Mouse (Mus musculus): Measurements from ENCODE around the gene Stip1.
"Not testable (repeated sequence)": the region's sequence is repeated elsewhere in the genome, so short reads cannot be mapped to it uniquely, and the experiment has no call there.

The Stip1 gene

DNA sequence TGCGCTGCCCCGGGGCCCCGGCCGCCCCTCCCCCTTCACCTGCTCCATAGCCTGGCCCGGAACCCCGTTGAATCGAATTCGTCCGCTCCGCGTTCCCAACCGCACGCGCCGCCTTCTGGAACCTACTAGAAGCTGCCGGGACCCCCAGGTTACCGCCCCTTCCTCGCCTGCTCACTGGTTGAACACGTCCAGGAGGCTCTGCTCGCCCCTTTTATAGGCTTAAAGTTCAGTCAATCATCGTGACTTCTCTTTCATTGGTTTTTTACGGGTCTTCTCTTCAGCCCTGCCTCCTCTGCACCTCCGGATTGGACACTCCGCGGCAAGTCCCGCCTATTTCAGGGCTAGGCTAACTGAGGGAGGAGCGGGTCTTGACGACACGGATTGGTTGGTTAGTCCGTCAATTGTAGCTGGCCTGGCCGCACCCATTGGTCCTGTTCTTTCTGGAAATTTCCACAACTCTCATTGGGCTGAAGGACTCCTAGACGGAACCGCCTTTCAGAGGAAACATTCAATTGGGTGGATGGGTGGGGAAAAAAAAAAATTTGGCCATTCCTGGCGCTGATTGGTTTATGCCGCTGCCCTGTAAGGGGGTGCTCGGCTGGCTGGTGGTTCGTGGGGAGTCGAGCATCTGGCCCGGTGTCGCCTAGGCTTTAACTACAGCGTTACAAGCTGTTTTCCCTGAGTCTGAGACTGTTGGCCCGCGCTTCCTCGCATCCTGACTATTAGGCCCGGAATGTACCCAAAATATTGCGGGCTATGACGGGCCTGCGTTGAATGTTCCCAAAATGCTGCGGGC, at the start of gene Stip1:
Stip1 (minus strand) TSS at position 127 of the 796 bp plus-strand sequence.
- DNase-seq (ENCODE audit: extremely low spot score, low spot score) = peak; percentile 97

DNA sequence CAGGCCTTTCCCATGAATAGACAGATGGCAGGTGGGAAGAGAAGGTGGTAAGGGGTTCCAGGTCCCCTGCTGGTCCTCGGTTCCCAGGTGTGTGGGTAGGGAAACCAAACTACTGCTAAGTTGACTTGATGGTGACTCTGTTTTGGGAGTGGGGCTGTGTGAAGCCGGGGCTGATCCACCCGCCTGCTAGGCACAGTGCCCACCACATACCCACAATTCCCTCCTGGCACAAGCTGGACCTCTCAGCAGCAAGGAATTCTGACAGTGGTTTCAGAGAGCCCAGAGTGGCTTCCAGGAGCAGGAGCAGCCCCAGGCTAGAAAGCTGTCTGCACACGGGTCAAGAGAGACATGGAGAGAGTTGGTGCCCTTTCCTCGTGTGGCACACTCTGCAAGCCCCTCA, 49.3 kb upstream of the Stip1 start:
- no peak for DNase-seq (ENCODE audit: extremely low spot score, low spot score)

DNA sequence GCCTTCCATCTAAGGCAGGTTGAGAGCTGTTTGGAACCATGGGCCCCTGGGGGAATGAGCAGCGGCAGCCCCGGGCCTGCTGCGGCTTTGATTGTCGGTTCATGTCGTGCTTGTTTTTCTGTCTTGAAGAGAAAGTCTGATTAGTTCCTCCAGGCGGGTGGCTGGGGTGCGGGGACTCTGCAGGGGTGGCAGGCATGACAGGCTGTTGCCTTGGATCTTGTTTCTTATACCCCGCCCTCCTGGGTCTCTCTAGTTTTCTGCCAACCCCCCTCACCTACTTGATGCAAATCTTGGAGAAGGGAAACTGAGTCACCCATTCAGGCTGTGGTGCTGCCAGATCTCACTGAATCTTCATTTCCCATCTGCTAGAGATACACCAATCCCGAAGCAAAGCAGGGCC, 48.8 kb upstream of the Stip1 start:
- DNase-seq (ENCODE audit: extremely low spot score, low spot score) = no peak

DNA sequence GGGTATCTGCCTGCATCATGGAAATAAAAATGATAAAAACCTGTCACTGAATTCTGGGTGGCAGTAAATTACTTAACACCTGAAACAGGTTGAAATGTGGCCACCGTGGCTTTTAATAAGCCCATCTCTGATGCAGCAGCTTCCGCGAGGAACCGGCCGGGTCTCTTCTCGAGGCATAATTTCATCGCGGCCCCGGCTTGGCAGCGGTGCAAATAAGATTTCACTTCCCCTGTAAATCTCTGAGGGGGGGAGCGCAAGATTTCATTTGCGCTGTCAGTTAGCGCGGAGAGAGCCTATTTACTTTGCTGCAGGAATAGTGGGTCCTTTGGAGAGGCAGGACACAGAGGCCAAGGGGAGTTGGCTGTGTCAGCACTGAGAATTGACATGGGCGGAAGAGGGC, 45.0 kb upstream of the Stip1 start:
- DNase-seq (ENCODE audit: extremely low spot score, low spot score) = no peak

DNA sequence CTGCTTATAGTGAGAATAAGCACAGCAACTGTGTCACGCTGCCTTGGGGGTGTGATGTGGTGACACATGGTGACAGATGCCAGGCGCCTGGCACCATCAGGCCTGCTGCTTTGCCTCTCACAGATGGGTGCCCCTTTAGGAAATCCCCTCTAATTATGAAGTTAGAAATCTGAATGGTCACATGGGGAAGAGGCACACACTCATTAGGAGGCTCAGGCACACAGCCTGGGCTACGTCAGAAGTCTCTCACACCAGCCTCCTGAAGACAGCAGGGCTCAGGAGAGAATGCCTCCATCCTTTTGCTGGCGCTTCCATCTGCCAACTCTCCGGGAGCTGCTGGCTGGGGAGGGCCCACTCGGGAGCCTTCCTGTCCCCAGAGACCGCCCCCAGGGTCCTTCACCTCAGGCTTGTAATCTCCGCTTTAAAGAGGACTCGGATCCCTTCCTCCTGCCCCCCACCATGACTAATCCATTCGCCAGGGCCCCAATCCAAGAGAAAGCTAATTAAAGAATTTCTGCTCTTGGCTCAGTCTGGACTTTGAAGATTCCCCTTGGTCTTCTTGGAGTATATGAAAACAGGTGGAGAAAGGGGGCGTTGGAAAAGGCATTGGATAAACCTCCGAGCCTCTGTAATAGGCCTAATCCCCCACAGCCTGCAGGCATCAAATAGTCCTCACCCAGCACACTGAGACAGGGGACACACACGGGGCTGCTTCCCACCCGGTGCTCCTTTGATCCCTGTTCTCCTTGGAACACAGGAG, 43.4 kb upstream of the Stip1 start:
- DNase-seq (ENCODE audit: extremely low spot score, low spot score) = no peak

DNA sequence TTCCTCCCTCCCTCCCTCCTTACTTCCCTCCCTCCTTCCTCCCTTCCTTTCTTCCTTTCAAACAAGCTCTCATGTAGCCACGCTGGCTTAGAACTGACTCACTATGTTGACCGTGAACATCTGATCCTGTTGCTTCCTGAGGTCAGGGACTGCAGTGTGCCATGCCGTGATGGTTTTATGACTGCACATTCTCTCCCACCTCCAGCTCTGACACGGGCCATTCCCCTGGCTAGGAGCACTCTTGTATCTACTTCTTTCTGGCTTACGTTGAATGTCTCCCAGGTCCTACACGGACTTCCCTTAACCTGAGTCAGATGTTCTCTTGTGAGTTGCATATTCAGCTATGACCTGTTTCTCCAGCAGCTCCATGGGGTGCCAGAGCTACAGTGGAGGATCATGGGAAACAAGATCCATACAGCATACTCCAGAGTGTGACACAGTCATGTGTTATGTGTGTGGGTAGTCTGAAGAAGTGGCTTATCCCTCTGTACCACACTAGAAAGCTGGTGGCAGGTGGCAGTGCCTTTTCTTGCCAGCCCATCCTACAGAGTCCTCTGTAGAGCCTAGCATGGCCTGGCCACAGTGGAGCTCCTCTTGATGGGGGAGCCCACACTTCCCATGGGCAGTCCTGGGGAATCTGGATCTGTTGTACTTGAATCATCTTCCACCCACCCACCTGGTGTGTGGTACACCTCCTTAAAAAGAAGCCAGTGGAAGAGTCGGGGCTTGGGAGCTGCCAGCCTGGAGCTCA, 41.9 kb upstream of the Stip1 start:
- DNase-seq (ENCODE audit: extremely low spot score, low spot score) = no peak

DNA sequence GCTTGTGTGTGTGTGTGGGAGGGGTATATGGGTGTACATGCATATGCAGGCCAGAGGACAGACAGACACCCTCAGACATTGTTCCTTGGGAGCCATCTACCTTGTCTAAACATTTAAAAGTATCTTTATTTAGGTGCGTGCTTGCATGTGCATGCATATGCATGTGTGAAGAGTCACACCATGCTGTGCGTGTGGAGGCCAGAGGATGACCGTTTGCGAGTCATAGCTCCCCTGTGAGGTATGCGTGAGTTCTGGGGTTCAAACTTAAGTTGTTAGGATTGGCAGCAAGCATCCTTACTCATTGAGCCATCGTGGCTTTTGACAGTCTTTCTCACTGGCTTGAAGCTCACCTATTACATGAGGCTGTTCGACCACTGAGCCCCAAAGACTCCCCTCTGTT, 38.5 kb upstream of the Stip1 start:
- DNase-seq (ENCODE audit: extremely low spot score, low spot score) = no peak

DNA sequence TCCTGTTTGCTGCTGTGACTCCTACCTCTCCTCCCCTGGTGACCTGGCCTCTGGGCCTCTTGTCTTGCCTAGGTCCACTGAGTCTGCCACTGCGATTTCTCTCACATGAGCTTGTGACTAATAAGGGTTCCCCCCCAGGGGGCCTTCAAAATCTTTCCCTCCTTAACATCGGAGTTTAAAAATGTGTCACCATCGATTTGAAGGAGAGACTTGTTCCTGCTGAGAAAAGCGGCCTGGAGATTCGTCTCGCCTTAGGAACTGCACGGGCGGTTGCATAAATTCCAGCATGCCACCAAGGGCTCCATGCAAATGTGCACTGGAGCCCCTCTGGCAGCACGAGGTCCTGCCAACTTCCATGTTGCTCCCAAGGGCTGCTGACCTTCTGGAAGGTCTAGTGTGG, 37.9 kb upstream of the Stip1 start:
- no peak for DNase-seq (ENCODE audit: extremely low spot score, low spot score)

DNA sequence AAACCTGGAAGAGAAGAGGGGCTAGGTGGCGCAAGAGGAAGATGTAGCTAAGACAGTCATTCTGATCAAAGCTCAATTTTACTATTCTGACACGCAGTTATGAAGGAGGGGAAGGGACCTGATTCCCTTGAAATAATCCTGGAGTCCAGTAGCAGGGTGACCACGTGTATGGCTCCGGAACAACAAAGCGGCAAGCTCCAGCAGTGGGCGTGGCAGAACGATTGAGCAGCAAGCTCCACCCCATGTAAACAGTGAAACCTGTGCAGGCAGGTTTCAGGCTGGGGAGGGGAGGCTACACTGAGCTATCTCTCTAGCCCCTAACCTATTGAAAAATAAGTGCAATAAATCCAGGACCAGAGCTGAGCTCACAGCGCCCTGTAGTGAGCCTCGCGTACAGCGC, 35.6 kb upstream of the Stip1 start:
- DNase-seq (ENCODE audit: extremely low spot score, low spot score) = not testable (repeated sequence)

DNA sequence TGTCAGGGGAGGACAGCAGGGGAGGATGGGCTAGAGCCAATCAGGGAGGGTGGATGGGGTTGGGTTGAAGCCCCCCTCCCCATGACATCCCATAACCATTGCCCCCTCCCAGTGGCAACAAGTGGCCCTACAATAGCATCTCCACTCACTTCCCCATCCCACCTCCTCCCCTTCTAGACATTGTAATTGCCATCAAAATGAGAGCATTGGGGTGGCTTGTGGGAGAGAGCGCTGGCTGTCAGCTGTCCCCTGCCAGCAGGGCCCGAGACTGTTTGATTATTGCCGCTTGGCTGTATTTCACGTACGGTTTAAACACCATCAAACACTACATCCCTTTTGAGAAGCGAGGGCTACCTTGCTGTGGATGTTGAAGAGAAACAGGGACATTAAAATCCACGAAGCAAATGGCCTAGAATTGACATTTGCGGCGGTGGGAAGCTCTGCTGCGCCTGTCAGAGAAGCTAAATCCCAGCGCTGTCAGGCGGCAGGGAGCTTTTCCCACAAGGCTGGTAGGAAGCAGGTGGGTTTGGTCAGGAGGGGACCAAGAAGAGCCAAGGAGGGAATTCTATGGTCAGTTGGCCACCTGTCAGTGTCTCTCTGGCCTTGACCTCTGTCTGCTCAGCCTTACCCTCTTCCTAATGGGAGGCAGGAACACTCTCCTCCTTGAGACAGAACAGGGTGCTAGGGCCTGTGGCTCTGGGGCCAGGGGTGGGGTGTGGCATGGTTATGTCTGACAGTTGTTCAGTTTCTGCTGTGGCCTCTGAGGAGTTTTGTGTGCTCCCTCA, 34.4 kb upstream of the Stip1 start:
- peak; percentile 19 for DNase-seq (ENCODE audit: extremely low spot score, low spot score)

DNA sequence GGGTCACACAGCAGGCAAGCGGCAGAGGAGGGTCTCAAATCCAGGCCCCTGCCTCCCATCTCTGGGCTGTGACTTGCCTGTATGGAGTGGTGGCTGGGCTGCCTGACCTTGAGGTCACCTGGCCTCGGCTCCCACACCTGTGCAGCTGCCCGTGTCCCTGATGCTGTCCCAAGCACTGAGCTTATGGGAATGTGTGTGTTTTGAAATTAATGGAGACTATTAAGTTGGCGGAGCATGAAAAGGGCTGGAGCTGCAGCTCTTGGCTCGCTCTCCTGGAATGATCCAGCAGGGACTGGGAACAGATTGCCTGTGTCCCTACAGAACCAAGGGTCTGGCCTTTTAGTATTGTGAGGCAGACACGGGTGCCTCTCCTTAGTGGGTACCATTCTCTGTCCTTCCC, 32.5 kb upstream of the Stip1 start:
- no peak for DNase-seq (ENCODE audit: extremely low spot score, low spot score)

DNA sequence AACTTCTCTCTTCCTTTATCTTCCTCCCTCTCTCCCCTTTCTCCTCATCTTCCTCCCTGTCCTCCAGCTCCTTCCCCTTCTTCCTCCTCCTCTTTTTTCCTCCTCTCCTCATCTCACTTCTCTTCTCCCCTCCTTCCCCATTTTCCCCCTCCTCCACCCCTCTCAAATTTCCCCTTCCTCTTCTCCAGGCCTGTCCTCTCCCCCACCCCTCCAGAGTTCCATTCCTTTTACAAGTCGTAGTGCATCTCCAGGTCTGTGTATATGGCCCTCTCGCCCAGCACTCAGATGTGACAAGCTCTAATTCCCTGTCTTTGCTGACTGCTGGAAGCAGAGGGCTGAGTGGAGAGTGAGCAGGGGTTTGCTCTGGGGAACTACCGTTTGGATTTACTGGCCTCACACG, 31.0 kb upstream of the Stip1 start:
- peak; percentile 52 for DNase-seq (ENCODE audit: extremely low spot score, low spot score)

DNA sequence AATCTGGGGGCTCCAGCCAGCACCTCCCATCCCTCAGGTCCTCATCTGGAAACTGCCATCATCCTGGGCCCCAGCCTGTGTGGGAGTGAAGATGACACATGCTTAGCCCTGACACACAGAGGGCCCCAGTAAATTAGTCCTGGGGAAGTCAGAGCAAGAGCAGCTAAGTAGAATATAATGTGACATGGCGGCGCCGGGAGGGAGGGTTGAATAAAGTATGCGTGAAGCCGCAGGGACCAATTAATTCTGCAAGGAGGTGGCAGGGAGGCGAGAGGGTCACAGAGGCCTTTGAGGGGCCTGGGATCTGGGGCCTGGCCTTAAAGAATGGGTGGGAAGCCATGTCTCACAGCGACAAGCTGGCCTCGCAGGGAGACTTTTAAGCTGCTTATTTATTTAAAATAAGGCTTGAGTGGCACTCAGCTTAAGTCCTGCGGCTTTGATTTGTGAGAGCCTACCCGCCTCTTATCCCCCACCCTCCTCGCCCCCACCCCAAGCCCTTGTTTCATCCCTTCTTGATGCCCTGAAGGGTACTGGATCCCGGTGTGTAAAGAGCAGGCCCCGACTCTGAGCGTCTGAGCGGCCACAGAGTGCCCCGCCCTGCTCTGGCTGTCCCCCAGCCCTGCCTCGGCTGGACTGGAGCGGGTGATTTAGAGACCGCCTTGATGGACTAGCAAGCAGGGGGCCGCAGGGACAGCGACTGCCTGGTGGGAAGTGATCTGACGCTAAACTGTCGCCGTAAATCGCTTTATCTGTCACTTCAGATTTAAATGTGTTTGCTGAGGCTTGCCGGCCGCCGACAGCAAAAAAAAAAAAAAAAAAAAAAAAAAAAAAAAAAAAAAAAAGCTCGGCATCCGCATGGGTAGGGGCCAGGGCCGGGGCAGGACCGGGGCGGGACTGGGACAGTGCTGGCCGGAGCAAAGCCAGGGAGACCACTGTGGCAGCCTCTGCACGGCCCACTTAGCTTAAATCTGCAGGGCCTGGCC, 30.3 kb upstream of the Stip1 start:
- peak; percentile 73 for DNase-seq (ENCODE audit: extremely low spot score, low spot score)

DNA sequence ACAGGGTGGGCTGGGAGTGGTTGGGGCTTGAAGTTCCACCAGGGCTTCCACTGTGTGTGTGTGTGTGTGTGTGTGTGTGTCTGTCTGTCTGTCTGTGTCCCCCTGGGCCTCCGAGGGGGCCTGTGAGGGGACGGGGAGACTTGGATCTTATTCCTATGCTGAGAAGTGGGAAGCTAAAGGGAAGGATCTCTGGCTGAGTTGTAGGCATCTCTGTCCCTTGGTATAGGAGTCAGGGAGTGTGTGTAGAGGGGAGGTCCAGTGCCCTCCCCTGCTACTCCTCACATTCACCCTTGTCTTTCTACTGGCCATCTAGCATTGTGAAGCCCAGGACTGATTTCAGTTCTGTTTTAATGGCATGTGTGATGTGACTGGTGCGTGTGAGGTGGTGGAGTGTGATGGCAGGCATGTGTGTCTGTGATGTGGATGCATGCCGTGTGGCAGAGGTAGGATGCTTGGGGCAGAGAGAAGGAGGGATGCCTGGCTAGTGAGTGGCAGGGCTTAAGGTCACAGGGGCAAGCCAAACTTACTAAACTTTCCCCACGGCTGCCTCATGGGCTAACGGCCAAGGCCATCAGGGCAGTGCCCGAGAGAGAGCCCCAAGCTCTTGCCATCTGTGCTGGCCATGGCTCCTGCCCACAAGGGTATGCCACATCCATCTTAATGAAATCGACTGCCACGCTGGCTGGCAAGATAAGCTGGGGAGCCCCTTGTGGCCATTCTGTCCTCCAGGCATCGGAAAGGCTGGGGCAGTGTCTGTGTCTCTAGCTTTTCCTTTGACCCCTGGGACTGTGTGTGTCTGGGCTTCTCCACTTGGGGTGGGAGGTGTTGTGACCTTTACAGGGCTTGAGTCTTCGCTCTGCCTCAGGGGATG, 29.1 kb upstream of the Stip1 start:
- peak; percentile 45 for DNase-seq (ENCODE audit: extremely low spot score, low spot score)

DNA sequence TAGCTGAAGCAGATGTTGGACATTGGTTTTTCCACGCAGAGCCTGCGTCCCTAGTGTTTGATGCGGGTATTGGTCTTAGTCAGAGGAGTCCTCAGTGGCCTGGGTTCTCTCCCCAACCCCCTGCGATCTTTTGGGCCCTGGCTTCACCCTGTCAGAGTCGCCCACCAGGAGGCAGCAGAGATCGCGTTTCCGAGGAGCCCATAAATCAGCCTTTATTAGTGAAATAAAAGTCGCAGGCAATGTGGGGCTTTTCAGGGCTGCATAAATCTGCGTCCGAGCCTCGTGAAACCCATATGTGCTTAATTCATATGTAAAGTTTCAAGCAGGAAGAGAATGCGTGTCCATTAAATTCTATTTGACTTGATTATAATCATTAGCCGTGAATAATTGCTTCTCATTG, 28.4 kb upstream of the Stip1 start:
- peak; percentile 89 for DNase-seq (ENCODE audit: extremely low spot score, low spot score)

DNA sequence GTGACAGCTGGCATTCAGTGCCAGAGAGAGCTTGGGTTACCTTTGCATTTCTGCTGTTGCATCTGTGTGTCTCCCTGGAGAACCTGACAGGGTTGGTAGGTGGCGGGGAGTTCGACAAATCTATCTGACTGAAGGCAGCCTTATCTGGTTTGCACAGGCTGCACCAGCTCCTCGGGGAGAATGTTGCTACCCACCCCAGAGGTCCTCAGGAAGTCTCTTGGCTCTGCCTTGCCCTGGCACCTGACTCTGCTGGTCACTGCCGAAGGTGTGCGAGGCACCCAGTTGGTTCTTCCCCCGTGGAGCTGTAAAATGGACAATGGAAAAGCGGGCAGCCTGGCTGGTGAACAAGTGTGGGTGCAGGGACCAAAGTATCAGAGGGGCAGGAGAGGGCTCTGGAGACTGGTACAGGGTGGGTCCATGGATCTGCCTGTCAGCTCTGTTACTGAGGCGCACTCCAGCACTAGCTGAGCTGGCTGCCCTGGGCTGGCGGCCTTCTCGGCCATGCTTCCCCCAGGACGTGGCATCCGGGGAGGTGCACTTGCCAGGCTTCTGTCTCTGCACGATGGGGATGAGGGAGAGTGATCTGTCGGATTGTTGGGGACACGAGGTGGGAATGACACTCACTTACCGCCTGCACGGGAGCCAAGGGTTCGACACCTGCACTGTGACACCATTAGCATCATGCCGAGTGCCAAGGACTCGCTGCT, 27.7 kb upstream of the Stip1 start:
- no peak for DNase-seq (ENCODE audit: extremely low spot score, low spot score)

DNA sequence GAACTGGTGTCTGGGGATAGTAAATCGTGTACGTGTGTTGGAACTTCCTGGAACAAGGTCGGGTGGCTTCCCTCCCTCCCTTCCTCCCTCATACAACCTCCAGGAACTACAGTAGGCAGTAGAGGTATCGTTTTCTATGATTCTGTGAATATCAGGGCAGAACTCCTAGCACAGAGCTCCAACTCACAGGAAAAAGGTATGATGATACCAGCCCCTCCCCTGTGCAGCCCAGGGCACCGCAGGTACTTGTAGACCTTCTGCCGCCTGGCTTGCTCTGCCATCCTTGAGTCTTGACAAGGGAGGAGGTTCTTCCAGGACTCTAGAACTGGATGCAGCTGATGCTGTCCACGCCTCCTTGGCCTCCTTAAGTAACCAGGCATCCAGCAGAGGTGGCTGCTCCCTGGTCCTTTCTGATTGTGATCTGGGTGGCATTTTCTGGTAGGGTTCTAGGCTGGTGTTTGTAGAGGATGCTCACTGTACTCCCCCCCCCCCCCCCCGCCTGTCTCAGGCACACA, 27.1 kb upstream of the Stip1 start:
- no peak for DNase-seq (ENCODE audit: extremely low spot score, low spot score)

Data from neural tube, embryonic 10.5 days (tissue).